Mouse (Mus musculus) erythroblast, adult 5-6 weeks (primary cell): ENCODE measurements around the gene Elmo2. TPM values are rescaled to one million over a fixed set of nuclear protein-coding genes. Genes with fewer than 3 reads are reported as not detected.

Experiments used
- ATAC-seq: replicated peaks from 2 replicates; pipeline ENCODE4 v1.8.0; 2016; ENCODE audit warnings: moderate number of reproducible peaks, mild to moderate bottlenecking, moderate TSS enrichment, inconsistent platforms; ENCODE audit not compliant: poor library complexity, low FRiP score, severe bottlenecking
- total RNA-seq, 2 experiments: library from RNA; stranded (forward) in 1 of 2; stranded (reverse) in 1 of 2; fragments of 150-400 nt in 1 of 2; fragments of 200-764, 138-1000 nt in 1 of 2; gene quantifications; 2 replicates each; pipeline versions ENCODE4 v1.2.3 to v1.2.4; 2015 to 2017; ENCODE audit warnings: low replicate concordance in 2 of 2

Elmo2 gene
- total RNA-seq (2015; ENCODE audit: low replicate concordance) (15.8 and 15.9 TPM in 2 replicates), total RNA-seq (2017; ENCODE audit: low replicate concordance) (5.6 and 9.4 TPM in 2 replicates)

DNA sequence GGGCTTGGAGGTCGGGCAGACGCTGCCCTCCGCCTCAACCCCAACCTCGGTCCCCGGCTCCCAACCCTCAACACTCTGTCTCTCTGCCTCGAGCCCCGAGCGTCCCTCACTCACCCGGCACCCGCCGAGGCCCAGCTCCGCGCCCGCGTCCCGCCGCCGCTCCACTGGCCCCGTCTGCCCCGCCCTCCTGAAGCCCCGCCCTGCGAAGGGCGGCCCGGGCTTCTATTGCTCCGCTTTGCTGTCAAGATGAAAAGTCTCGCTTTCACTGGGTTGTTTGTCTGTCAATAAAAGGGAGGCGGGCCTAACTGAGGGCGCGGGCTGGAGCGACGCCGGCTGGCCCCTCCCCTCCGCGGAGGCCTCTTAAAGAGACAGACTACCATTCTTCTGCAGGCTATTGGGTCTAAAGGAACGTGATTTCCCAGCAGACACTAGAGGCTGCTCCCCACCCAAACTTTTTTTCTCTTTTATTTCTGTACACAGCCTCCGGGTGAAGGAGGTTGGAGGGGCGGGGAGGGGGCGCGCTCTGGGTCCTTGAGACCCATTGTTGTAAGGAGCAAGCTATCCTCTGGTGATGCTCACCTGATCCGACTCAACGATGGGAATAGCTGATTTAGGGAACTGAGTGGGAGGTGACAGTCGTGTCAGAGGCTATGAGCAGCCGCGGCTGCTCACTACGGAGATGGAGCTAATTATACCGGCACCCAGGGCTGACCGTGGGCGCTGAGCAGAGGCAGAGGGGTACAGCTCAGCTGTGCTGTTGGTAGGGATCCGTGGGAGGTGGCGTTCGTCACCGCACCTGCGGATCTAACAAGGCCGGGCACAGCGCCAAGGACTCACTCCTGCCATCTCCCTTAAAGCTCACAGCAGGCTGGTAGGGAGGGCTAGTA is at the start of gene Elmo2:
Gene Elmo2, minus strand, starts transcription at position 176 of the 887 bp plus-strand sequence.
- peak; percentile 97 for ATAC-seq

DNA sequence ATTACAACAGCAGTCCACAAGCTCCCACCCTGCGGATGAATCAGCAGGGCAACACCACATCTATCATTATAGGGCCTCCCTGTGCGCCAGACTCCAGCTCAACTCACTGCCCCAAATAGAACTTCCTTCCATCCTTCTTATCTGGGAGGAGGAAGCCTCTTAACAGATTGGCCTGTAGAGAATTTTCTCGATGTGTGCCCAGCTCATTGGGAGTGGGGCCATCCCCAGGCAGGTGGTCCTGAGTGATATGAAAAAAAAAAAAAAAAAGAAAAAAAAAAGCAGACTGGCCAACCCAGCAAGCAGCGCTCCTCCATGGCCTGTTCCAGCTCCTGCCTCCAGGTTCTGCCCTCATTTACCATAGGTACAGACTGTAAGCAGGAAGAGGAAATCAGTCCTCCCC is 49.7 kb upstream of the Elmo2 start:
- no peak for ATAC-seq

DNA sequence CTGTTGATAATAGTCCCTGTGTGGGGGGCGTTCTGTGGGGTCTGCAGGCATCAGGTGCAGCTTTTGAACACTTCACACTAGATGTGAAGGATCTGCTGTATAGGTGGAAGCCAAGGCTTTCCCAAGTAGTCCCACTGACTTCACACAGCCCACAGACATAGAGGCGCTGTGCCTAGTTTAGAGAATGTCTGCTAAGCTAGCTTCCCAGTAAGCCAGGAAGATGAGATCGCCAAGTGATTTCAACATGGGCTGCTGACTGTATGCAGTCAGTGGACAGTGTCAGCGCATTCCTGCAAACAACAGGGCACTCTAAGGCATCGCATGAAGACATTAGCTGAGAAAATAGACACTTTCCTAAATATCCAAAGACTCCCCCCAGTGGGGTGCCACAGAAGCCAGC is 49.2 kb upstream of the Elmo2 start:
- no peak for ATAC-seq

- no peak for ATAC-seq
Measured at GRCm38 (mm10) chr2:165371066-165371465, 44.8 kb upstream of the Elmo2 start.

GRCm38 (mm10) chr2:165370348-165370747 is 44.1 kb upstream of the Elmo2 start:
- no peak for ATAC-seq

- no peak for ATAC-seq
Measured at GRCm38 (mm10) chr2:165368496-165368895, 42.2 kb upstream of the Elmo2 start, which contains the start of gene Zfp663. Gene Zfp663, minus strand, starts transcription at chr2:165368729.

DNA sequence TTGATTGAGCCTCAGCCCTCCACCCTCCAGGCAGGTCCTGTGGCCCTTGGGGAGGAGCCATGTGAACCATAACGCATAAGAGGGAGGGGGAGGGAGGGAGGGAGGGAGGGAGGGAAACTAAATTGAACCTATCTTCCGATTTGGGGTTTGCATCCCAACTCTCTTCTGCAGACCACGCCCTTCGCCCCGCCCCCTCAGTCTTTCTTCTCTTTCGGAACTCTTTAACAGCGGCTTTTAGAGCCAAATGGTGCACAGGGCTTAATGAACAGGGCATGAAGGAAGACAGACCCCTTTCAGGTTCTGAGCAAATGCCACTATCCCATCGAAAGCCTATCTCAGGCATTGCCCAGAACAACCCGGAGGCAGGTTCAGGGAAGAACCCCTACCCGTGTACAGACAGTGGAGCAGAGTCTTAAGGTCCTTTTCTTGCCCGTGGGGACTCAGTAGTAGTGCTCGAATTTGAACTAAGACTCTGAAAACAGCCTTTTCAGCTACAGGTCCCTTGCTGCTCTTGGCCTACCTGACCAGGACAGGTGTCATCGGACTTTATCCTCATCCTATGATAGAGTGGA is 41.7 kb upstream of the Elmo2 start:
- ATAC-seq: no peak

- no peak for ATAC-seq
Measured at GRCm38 (mm10) chr2:165367047-165367520, 40.8 kb upstream of the Elmo2 start.

GRCm38 (mm10) chr2:165364334-165365091 is 38.2 kb upstream of the Elmo2 start:
- ATAC-seq: no peak

DNA sequence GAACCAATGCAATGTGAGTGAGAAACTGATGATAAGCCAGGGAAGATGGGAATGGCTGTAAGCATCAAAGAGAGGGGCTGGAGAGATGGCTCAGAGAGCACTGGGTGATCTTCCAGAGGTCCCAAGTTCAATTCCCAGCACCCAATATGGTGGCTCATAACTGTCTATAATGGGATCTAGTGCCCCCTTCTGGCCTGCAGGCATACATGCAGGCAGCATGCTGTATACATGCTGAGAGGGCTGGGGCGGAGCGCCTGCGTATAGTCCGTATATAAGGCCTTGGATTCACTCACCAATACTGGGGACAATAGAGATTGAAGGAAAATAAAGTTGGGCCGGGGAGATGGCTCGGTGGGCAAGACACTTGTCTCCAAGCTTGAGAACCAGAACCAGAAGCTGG is 37.0 kb upstream of the Elmo2 start:
- ATAC-seq: no peak

DNA sequence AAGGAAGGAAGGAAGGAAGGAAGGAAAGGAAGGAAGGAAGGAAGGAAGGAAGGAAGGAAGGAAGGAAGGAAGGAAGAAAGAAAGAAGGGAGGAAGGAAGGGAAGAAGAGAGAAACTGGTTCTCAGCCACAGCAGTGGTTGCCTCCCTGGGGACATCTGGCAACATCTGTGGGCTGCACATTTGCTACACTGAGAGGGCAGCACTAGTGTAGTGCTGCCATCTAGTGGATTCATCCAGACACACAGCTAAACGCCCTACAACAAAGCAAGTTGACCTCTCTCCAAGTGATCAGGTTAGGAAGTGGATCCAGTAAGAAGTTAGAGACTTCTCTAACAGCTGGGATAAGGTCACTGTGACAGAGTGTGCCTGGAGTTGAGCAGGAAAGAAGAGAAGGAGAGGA is 34.6 kb upstream of the Elmo2 start:
- ATAC-seq: 0 out of 2 replicates have a peak, but pooled peaks have one; percentile 56

GRCm38 (mm10) chr2:165351828-165352513 is 25.7 kb upstream of the Elmo2 start:
- no peak for ATAC-seq

GRCm38 (mm10) chr2:165349466-165349865 is 23.2 kb upstream of the Elmo2 start:
- no peak for ATAC-seq

DNA sequence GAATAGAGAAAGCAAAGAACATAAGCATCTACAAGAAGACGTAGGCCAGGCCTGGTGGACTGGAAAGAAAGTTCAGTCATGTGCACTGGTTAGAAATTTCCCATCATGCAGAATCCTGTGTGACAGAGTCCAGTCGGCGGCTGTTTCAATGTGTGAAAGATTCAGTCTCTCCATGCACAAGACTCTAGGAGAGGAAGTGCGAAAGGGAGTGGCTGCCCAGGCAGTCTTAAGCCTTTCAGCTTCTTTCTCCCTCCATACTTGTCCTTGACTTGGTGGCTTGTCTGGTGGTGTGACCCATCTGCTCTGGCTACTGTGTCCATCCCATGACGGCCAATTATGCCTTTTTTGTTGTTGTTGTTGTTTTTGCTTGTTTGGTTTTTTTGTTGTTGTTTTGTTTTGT is 19.9 kb upstream of the Elmo2 start:
- no peak for ATAC-seq

GRCm38 (mm10) chr2:165337191-165337590 is 10.9 kb upstream of the Elmo2 start:
- ATAC-seq: no peak

DNA sequence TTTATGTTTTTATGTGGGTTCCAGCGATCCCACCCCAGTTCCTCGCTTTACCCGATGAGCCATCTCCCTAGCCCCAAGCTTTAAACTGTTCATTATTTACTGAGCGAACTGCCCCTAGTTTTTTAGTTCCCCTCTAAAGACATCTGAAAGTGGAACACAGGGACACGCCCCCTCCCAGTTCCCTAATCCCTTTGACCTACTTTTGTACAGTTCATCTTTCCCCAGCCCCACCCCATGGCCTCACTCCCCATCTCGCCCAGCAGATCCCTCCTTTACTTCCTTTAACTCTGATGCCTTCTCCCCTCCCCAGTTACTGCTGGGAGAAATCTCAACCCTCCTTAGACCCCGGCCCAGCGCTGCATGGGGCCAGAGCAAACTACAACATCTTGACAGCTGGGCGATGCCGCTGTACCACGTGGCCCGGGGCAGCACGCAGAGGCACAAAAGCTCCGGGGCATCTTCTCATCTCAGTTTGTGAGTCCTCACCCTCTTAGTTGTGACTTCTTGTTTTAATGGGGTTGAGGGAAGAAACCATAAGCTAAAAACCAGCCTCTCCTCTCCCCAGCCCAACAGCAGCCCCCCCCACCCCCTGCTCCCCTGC is 6.4 kb upstream of the Elmo2 start:
- no peak for ATAC-seq

DNA sequence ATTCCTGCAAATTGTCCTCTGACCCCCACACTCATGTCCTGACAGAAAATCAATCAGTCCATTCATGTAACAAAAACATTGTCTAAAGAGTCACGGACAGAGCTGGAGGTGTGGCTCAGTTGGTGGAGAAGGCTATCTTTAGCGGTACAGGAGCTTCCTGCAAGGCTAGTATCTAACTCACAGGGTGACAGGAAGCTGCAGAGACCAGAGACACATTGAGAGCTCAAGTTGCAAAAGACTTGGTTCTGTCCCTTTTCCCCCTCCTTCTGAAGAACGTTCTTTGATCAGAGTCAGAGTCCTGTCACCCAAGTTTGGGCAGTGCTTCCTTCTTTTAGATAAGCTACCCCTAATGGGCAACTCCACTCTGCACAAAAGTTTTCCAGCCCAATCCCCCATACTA is 3.4 kb upstream of the Elmo2 start:
- no peak for ATAC-seq

DNA sequence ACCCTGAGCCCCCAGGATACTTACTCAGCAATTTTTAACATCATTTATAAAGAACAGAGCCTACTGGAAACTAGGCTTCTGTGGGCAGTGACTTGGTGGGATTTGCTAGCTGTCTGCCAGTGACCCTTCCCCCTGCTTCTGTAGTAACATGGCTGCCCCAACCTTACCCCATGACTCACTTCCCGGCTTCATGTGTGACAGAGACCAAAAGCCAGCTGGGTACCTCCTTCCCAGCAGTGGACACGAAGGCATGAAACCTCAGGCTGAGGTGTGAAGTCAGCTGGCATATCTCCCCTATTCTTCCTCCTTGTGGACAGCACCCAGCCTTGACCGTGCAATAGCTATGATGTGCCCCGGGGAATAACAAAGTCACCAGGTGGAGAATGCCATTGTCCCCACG is 2.5 kb upstream of the Elmo2 start:
- ATAC-seq: no peak

DNA sequence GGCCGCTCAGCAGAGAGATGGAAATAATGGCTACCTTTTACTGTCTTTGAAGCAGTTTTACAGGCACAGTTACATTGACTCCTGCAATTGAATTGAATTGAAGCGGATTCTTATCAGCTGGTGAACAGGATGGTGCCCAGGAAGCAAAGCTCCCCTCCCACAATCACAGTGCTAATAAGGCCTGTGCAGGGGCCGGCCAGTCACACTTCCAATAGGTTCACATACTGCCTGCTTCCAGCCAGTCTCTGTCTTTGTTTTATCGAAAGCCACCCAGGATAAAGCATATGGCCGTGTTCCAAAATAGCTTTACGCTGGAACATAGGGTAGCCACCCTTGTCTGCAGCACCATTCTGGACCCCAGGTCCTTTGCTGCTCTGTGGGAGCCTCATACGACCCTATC is 1.1 kb upstream of the Elmo2 start:
- no peak for ATAC-seq
